Mouse (Mus musculus) spleen, postnatal 4 days (tissue): ENCODE data around the gene Ttc5.
"Not testable (repeated sequence)": the region's sequence is repeated elsewhere in the genome, so short reads cannot be mapped to it uniquely, and the experiment has no call there.

Experiments
- DNase-seq, 2 experiments: peaks; one replicate each; pipeline ENCODE4 v3.0.0; 2022; ENCODE audit warnings: low spot score in 2 of 2

Gene Ttc5

GRCm38 (mm10) chr14:50771342-50771741 lies 14.0 kb downstream of the Ttc5 start:
- no peak for DNase-seq

DNA sequence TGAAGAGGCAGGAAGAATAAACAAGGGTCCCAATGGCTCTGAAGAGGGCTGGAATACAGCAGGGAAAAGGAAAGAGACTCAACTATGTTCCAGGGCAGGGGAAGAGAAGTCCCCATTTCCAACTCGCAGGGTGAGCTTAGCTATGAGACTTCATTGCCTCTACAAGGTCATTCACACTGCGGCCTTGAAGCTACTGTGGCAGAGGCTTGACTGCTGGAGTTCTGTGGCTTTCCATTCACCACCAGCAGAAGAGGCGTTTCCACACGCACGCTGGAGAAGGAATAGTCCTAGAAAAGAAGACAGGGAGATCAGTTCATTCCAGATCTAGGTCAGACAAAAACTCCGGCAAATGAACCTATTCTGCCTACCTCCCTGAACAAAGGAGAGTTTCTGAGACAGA lies 19.6 kb downstream of the Ttc5 start:
- DNase-seq = no peak

DNA sequence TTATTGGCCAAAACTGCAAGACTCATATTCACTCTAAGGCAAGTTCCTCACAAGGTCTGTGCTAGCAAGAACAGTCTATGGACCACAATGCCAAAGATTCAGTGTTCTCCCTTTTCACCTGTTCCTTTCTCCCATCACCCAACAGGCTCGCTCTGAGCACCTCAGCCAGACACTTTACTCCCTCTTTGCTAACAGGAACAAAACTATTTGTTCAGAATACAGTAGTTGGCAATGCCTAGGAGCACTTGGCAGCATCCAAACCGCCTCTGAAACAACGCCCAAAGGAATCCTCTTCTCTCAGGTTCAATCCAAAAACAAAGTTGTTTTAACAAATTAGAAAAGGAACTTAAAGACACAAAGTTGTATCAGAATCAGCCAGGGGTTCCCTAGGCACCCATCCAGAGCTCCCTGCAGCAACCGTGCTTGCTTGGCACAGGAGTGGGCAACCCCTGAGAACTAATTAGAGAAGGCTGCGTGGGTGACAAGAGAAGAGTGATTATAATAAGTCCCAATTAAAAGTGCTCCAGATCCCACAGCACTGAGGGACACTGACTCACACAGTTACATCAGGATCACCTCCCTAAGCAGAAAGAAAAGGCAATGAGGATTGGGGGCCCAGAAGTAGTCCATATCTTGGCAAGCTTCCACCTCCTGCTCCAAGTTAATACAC lies 26.8 kb downstream of the Ttc5 start:
- DNase-seq = no peak

- DNase-seq = no peak
Observed at GRCm38 (mm10) chr14:50744994-50745393, 40.3 kb downstream of the Ttc5 start, which contains the start of gene Olfr749. Gene Olfr749, minus strand, starts transcription at chr14:50745094.

DNA sequence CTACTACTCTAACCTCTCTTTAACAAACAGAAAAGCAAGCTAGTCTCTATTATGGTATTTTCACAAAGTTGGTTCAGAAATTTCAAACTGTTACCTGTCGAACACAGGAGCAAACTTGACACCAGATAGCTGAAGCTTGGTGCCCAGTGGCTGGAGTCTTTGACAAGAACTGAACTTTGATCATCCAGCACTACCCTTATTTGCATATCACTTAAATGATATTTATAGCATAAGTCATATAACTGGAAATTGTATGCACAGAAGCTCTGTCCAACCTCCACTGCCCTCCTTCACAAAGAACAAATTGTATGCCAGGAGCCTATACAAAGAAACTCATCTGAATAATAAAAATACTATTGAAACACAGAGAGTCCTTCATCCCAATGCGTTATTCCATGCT lies 43.7 kb downstream of the Ttc5 start:
- DNase-seq = no peak

DNA sequence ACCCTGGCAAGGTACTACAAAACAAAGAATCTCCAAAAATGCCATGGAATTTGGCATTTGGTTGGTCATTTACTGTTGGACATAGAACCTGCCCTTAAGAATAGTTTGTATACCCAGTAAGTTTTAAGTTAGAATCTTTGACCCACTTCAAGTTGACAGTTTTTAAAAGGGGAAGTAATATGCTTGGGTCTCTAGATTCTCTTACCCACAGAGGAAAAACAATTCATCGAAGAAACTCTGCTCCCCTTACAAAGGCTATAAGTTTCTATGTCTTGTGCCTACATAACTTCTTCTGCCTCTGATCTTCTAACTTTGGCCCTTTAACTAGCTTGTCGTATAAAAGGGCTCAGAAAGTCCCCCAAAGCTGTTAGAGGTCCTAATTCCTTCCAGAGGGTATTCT lies 45.0 kb downstream of the Ttc5 start:
- DNase-seq = no peak

DNA sequence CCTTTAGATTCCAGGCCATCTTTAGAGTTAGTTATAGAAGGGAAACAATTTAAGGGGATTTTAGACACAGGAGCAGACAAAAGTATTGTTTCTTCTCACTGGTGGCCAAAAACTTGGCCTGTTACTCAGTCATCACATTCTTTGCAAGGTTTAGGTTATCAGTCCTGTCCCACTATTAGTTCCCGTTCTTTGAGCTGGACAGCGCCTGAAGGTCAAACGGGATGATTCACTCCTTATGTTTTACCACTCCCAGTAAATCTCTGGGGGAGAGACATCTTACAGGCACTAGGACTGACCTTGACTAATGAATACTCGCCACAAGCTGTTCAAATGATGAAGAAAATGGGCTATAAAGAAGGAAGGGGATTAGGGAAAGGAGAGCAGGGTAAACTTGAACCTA lies 62.9 kb downstream of the Ttc5 start:
- DNase-seq = not testable (repeated sequence)

GRCm38 (mm10) chr14:50719875-50720274 lies 65.4 kb downstream of the Ttc5 start:
- not testable (repeated sequence) for DNase-seq
